Mouse (Mus musculus): ENCODE data around the gene Mrps5. TPM values are rescaled to one million over a fixed set of nuclear protein-coding genes. Genes with fewer than 3 reads are reported as not detected.
"Not testable (repeated sequence)": the region's sequence is repeated elsewhere in the genome, so short reads cannot be mapped to it uniquely, and the experiment has no call there.

The Mrps5 gene
- polyA plus RNA-seq, 1 experiment: 64.8 TPM

DNA sequence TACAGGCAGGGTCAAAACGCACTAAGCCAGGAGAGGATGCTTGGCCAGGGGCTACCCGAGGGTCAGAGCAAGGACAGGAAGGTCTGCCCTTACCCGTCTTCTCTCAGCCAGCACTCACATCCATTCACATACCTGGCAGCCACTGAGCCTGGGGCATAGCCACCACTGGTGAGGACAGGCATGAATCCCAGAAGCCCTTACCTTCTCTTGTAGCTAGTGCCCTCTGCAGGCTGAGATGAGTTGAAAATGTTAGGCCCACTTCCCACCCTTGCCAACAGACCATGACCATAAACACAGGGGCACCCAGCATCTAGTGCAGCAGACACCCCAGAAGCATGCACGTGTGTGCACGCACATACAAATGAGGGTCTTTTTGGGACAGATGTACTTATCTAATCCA lies 35.9 kb upstream of the Mrps5 start:
- no peak for TF ChIP-seq POLR2A (IDR thresholded peaks at IDR 0.05; ENCODE audit: borderline replicate concordance, control insufficient read depth, low read depth, low read length)
- TF ChIP-seq CTCF (IDR thresholded peaks at IDR 0.05; ENCODE audit: control insufficient read depth, insufficient read depth, low read length): no peak
- Histone ChIP-seq H3K4me1 (ENCODE audit: control insufficient read depth, insufficient read depth, low read length) (no peaks in the 10 kb centered on the region), H3K27ac (ENCODE audit: control insufficient read depth, insufficient read depth, low read depth, low read length, poor library complexity) (no peak overlapping the region), H3K4me3 (replicated peaks; ENCODE audit: control insufficient read depth, low read depth, low read length) (no peak overlapping the region)
- 69% methylated on average over 5 of the region's 5 CpGs for WGBS

DNA sequence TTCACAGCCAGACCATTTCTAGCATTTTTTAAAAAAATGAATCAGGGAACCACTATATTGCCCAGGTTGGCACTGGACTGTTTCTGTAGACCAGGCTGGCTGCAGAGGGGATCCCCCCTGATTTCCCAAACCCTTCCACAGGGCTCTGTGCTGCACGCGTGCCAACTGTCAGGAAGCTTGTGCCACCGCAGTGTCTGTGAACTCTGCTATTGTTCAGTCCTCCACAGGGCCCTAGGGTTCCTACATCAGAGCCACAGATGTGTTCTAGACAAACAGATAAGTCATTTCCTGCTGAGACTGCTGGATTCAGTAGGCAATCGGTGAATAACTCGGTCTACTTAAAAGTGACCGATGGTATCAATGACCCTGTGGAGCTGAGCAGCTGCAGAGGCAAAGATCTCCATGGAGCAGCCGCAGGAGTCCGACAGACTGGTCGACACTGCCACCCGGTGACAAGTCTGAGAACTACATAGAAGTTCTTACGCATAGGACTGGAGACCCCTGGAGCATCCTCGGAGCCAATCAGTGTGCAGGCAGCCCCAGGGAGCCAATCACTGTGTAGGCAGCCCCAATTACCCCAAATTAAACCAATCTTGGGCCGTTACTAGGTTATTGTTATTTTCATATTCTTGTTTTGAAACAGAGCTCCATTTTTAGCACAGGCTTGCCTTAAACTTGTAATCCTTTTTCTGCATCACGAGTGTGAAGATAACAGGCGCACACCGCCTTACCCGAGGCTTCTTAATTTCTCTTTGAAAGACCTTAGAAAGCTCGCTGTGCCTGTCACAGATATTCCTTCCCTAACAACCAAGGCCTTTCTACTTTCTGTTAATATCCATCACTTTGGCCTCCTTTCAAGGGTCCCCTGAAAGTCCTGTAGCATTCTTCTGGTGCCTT lies 27.7 kb upstream of the Mrps5 start:
- Histone ChIP-seq H3K4me1 (ENCODE audit: control insufficient read depth, insufficient read depth, low read length) (no peaks in the 10 kb centered on the region), H3K27ac (ENCODE audit: control insufficient read depth, insufficient read depth, low read depth, low read length, poor library complexity) (no peak overlapping the region), H3K4me3 (replicated peaks; ENCODE audit: control insufficient read depth, low read depth, low read length) (no peak overlapping the region)
- TF ChIP-seq POLR2A (IDR thresholded peaks at IDR 0.05; ENCODE audit: borderline replicate concordance, control insufficient read depth, low read depth, low read length) (no peak), CTCF (IDR thresholded peaks at IDR 0.05; ENCODE audit: control insufficient read depth, insufficient read depth, low read length) (peak; percentile 75)
- 13% methylated on average over 18 of the region's 18 CpGs for WGBS

DNA sequence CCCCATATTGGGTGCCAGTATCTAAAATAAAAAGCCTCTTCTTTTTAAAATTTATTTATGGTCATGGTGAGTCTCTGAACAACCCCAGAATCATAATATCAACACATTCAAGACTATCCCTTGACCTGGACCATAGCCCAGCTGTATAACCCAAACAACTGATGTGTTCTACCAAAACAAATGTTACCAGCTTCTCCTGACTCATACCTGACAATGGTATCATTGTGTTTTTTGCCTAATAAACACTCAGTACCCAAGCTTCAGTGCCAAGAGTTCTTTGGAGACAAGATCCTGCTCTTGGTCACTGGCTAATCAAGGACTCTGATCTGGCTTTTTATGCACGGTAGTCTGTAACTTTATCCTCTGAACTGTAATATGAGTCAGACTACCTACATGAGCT lies 13.7 kb upstream of the Mrps5 start:
- 72% methylated on average over 1 of the region's 1 CpGs for WGBS
- Histone ChIP-seq H3K4me1 (ENCODE audit: control insufficient read depth, insufficient read depth, low read length) (no peaks in the 10 kb centered on the region), H3K27ac (ENCODE audit: control insufficient read depth, insufficient read depth, low read depth, low read length, poor library complexity) (no peak overlapping the region), H3K4me3 (replicated peaks; ENCODE audit: control insufficient read depth, low read depth, low read length) (no peak overlapping the region)
- no peak for TF ChIP-seq CTCF (IDR thresholded peaks at IDR 0.05; ENCODE audit: control insufficient read depth, insufficient read depth, low read length)
- no peak for TF ChIP-seq POLR2A (IDR thresholded peaks at IDR 0.05; ENCODE audit: borderline replicate concordance, control insufficient read depth, low read depth, low read length)

- Histone ChIP-seq H3K4me3 (replicated peaks; ENCODE audit: control insufficient read depth, low read depth, low read length) (peak overlapping the region; percentile 91), H3K27ac (ENCODE audit: control insufficient read depth, insufficient read depth, low read depth, low read length, poor library complexity) (no peak overlapping the region), H3K4me1 (ENCODE audit: control insufficient read depth, insufficient read depth, low read length) (peaks cover 3% of the 10 kb centered on the region; the same call in 1 of the 2 replicates)
- under 1% methylated on average over 24 of the region's 24 CpGs for WGBS
- peak; percentile 57; the same call in 1 of the 2 replicates for TF ChIP-seq POLR2A (IDR thresholded peaks at IDR 0.05; ENCODE audit: borderline replicate concordance, control insufficient read depth, low read depth, low read length)
- no peak for TF ChIP-seq CTCF (IDR thresholded peaks at IDR 0.05; ENCODE audit: control insufficient read depth, insufficient read depth, low read length)
Measured at GRCm38 (mm10) chr2:127584436-127584858, 2.6 kb upstream of the Mrps5 start.

DNA sequence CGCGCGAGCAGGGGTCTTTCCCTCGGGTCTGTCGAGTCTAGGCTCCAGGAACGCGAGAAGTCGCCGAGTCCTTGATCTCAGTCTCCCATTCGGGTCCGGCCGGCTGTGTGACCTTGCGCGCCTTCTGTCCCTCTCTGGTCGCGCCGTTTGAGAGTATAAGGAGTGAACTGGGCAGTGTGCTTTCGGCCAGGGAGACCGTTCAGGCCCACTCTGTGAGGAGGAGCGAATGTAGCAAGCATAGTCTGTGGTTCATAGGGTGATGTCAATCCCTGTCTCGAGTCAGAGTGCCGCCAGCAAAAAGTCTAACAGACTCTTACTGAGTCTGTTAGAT lies 457 bp downstream of the Mrps5 start:
- Histone ChIP-seq H3K4me1 (ENCODE audit: control insufficient read depth, insufficient read depth, low read length) (peaks cover 3% of the 10 kb centered on the region; the same call in 1 of the 2 replicates), H3K27ac (ENCODE audit: control insufficient read depth, insufficient read depth, low read depth, low read length, poor library complexity) (peak overlapping the region; percentile 92; the same call in 1 of the 2 replicates), H3K4me3 (replicated peaks; ENCODE audit: control insufficient read depth, low read depth, low read length) (peak overlapping the region; percentile 84)
- WGBS: 1% methylated on average over 22 of the region's 22 CpGs
- TF ChIP-seq CTCF (IDR thresholded peaks at IDR 0.05; ENCODE audit: control insufficient read depth, insufficient read depth, low read length) (no peak), POLR2A (IDR thresholded peaks at IDR 0.05; ENCODE audit: borderline replicate concordance, control insufficient read depth, low read depth, low read length) (no peak)

- WGBS: 81% methylated on average over 9 of the region's 9 CpGs
- Histone ChIP-seq H3K27ac (ENCODE audit: control insufficient read depth, insufficient read depth, low read depth, low read length, poor library complexity) (no peak overlapping the region), H3K4me3 (replicated peaks; ENCODE audit: control insufficient read depth, low read depth, low read length) (no peak overlapping the region), H3K4me1 (ENCODE audit: control insufficient read depth, insufficient read depth, low read length) (peaks cover 3% of the 10 kb centered on the region; the same call in 1 of the 2 replicates)
- TF ChIP-seq CTCF (IDR thresholded peaks at IDR 0.05; ENCODE audit: control insufficient read depth, insufficient read depth, low read length) (no peak), POLR2A (IDR thresholded peaks at IDR 0.05; ENCODE audit: borderline replicate concordance, control insufficient read depth, low read depth, low read length) (no peak)
Measured at GRCm38 (mm10) chr2:127588897-127589296, 1.9 kb downstream of the Mrps5 start.

DNA sequence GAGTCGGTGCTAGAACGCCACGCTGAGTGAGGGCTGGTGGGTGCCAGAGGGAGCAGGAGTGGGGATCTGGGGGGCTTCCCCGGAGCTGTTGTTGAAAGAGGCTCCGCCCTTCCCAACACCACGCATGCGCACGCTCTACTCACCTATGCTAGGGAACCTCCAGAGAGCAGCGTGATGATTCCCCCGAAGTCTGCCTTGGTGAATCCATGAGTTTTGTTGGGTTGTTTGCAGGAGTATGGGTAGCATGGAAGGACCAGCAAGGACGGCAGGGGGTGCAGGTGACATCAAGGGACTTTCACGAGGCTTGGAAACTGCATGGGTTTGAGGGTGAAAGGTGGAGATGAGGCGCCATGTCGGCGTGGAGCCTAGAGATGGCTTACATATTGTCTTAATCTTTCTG lies 3.2 kb downstream of the Mrps5 start:
- Histone ChIP-seq H3K27ac (ENCODE audit: control insufficient read depth, insufficient read depth, low read depth, low read length, poor library complexity) (no peak overlapping the region), H3K4me3 (replicated peaks; ENCODE audit: control insufficient read depth, low read depth, low read length) (peak overlapping the region; percentile 24), H3K4me1 (ENCODE audit: control insufficient read depth, insufficient read depth, low read length) (peaks cover 3% of the 10 kb centered on the region; the same call in 1 of the 2 replicates)
- TF ChIP-seq POLR2A (IDR thresholded peaks at IDR 0.05; ENCODE audit: borderline replicate concordance, control insufficient read depth, low read depth, low read length) (no peak), CTCF (IDR thresholded peaks at IDR 0.05; ENCODE audit: control insufficient read depth, insufficient read depth, low read length) (no peak)
- 53% methylated on average over 15 of the region's 15 CpGs for WGBS

DNA sequence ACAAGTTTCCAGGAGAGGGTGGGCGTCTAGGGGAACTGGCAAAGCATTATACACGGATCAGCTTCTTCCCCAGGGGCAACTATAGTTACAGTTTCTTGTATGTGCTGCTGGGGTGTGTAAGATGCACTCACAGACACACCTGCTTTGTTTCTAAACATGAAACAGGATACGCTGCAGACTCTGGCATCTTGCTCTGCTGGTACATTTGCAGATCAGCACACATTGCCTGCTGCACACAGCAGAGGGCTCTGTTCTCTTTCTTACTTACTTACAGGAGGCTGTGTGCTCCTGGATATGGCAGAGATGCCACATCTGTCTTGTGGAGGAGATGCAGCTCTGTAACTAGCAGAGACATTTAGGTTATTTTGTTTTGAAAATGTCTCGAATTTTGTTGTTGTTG lies 3.8 kb downstream of the Mrps5 start:
- no peak overlapping the region for H3K4me3 ChIP-seq (replicated peaks; ENCODE audit: control insufficient read depth, low read depth, low read length)
- TF ChIP-seq POLR2A (IDR thresholded peaks at IDR 0.05; ENCODE audit: borderline replicate concordance, control insufficient read depth, low read depth, low read length): no peak
- TF ChIP-seq CTCF (IDR thresholded peaks at IDR 0.05; ENCODE audit: control insufficient read depth, insufficient read depth, low read length): no peak
- H3K4me1 ChIP-seq (ENCODE audit: control insufficient read depth, insufficient read depth, low read length): peaks cover 3% of the 10 kb centered on the region; the same call in 1 of the 2 replicates
- WGBS: 38% methylated on average over 4 of the region's 4 CpGs
- H3K27ac ChIP-seq (ENCODE audit: control insufficient read depth, insufficient read depth, low read depth, low read length, poor library complexity): no peak overlapping the region

DNA sequence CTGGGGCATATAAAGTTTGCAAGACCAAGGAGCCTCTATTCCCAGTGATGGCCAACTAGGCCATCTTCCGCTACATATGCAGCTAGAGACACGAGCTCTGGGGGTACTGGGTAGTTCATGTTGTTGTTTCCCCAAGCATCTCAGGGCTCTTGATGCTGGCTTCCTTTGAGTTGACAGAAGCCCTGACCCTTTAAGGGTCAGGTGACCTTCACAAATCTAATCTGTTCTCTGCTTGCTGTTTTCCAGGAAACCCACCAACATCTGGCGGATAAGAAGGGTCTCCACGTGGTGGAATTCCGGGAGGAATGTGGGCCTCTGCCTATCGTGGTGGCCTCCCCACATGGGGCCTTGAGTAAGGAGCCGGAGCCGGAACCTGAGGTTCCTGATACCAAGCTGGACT lies 16.4 kb downstream of the Mrps5 start:
- not testable (repeated sequence) for H3K4me3 ChIP-seq (replicated peaks; ENCODE audit: control insufficient read depth, low read depth, low read length)
- 79% methylated on average over 7 of the region's 8 CpGs for WGBS

More for the DNA sequence above, 16.4 kb downstream of the Mrps5 start:
- H3K27ac ChIP-seq (ENCODE audit: control insufficient read depth, insufficient read depth, low read depth, low read length, poor library complexity); H3K4me1 ChIP-seq (ENCODE audit: control insufficient read depth, insufficient read depth, low read length): not testable (repeated sequence)
